Mouse (Mus musculus) heart, postnatal 4 days (tissue): ENCODE results near the gene Lrrc27. TPM values are rescaled to one million over a fixed set of nuclear protein-coding genes. Genes with fewer than 3 reads are reported as not detected.
A peak's percentile ranks its signal among the peaks of the same experiment; 100 is the strongest.

Source experiments
- DNase-seq: peaks from one replicate; pipeline ENCODE4 v3.0.0; 2021
- total RNA-seq, 2 experiments: library from RNA; stranded (reverse); gene quantifications; 2 replicates each; pipeline ENCODE4 v1.2.3; 2021

Gene Lrrc27
- total RNA-seq, 2 experiments from 2014 or later, result 3.4 to 5.0 TPM

DNA sequence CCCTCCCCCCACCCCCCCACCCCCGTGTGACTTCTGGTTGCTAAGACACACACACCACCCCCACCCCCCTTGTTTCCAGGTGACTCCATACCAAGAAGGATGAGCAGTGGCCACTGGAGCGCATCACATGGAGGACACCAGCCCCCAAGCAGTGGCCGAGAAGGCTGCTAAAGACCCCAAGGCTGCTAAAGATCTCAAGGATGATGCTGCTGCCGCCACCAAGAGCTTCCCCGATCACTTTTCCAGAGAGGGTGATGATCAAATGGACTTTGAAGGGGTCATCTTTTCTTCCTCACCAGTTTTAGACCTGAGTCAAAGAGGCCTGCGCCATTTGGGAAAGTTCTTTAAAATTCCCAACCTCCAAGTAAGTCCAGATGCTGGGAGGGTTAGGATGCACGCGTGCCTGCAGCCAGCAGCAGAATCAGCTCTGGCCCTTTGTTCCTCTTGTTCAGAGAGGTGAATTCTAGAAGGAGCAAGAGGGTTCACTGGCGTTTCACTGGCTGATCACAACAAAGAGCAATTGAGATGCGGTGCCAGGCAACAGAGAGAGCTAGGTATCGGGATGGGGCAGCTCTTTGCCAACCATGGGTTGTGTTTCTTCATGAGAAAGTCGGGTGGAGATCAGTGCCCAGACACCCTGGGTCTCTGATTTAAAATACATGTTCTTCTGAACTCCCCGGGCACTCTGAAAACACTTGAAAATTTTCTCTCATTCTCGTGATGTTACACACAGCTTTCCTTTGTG, 2.0 kb downstream of the Lrrc27 start:
- peak; percentile 3 for DNase-seq

DNA sequence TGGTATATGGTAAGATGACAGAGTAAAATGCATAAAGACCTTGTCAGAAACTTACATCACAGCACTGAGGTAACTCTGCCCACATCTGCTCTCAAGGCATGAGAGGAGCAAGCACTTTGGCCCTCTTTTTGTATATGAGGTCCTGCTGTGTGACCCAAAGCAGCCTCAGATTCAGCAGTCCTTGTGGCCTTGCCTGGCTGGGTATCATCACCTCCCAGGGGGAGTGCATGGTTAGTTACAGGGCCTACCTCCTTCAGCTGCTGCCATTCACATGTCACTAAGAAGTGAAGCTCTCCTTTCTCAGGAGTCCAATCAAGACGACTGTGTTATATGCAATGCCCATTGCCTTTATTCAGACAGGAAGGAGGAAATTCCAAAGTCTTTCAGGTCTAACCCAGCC, 2.7 kb downstream of the Lrrc27 start:
- DNase-seq, result no peak

DNA sequence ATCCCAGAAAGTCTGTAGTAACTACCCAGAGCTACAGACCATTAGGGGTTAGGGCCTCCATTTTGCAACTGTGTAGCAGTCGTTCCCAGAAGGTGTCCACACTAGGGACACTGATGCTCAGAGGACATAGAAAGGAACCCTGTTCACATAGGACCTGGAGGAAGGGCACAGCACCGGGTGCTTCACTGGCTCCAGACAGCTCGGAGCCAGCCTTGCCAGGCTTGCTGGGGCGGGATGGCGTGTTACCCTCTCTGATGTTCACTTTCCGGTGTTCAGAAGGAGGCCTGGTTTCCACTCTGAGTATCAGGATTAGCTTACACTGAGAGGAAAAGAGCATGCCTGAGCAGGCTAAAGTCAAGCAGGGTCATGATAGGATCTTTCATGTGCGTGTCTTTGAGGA, 3.2 kb downstream of the Lrrc27 start:
- no peak for DNase-seq

DNA sequence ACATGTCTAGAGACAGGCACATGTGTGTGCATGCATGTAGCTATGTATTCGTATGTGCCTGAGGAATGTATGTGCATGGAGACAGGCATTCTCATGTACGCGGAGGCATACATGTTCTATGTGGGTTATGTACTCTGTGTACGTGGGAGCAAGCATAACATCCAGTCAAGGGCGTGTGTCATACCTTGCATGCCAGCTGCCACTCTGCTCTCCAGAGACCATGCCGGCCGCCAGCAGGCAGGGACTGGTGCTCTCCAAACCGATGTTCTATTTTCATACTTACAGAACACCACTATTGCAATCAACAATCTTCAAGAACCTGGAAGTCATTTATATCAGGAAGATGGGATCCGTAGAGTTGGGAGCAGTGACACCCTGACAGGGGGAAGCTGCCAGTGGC, 3.7 kb downstream of the Lrrc27 start:
- no peak for DNase-seq

DNA sequence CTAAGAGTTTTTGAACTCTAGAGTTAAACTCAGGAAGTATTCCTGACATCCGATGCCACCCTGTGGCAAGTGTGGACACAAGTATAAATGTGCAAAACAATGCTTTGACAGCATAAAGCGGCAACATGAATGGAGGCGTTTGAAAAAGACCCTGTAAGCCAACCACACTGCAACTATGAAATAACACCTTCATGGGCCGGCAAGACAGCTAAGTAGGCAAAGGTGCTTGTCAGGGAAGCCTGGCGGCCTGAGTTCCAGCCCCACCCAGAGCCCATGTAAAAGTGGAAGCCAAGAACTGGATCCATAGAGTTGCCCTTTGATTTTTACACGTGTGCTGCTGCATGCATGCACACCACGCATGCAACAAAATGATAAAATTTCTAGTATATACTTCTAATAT, 4.3 kb downstream of the Lrrc27 start:
- DNase-seq, result no peak

DNA sequence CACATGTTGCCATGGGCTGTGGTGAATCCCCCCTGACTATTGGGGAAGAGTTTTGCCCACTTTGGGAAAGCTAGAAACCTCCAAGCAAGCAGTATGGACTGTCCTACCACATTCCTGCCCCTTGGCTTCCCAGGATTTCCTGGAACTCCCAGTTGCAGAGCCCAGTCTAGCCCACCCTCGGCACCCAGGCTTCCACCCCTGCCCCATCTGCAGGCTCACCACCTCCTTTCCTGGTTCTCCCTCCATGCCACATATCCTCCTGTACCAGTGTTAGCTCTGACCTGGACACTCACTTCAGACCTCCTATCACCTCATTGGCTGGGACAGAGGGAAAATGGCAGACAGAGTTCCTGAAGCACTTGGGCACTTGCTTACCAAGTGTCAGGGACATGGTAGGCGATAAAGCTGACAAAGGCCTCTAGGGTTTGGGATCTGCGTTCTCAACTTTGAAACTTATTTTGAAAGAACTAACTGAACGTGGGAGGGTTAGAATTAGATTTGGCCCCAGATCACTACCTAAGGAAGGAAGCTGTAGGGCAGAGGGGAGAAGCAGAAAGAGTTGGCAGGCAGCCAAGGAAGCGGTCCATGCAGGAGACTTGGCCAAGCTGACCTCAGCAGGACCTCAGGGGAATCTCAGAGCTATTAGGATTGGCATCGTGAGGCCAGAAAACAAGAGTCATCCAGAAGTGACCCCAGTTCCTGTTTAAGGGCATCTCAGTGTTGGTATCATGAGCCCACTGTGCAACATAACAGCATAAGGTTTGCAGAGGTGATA, 6.0 kb downstream of the Lrrc27 start:
- peak; percentile 67 for DNase-seq

DNA sequence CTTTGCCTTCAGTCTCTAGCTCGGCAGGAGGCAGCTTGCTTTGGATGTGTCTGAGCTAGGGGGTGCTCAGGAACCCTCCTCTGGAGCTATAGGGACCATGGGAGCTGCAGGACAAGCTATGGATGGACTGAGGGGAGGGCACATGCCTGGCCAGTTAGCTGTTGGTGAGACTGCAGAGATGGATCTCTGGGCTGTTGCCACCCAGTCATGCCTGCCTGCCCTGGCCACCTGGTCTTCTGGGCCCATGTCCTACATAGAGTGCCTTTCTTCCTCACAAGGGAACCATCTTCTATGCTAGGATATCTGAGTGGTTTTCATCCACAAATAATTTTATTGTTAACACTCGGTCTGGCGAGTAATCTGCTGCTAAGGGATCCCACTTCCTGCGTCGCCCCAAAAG, 6.7 kb downstream of the Lrrc27 start:
- peak; percentile 2 for DNase-seq

DNA sequence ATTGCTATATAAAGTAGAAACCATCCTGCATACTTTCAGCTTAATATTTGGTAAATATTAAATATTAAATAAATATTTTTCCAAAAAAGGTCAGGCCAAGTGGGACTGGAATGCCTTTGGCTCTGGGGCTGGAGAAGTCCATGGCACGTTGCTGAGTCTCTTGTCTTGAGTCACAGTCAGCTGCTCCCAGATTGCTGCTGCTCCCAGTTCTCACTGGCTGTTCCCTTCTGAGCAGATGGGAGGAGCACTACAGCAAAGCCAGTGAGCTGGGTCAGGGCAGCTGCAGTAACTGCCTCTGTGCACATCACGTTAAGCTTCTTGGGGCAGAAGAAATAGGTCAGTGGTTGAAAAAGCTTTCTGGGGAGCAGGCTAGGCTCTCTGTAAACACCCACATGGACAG, 7.5 kb downstream of the Lrrc27 start:
- DNase-seq, result peak; percentile 41

DNA sequence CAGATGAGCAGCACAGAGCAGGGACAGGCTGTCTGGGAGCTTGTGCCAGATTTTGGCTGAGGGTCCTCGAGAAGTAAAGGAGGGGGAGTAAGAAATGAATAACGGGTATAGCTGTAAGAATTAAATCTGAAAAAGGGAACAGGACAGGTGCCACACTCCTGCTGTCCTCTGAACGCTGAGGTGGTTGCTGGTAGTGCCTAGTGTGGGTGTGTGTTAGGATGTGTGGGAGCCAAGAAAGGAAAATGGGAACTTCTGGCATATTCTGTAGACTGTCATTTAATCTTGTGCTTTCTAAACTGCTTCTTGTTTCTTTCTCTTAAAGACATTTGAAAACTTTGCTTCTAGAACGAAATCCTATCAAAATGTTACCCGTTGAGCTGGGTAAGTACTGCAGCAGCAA, 8.3 kb downstream of the Lrrc27 start:
- no peak for DNase-seq

DNA sequence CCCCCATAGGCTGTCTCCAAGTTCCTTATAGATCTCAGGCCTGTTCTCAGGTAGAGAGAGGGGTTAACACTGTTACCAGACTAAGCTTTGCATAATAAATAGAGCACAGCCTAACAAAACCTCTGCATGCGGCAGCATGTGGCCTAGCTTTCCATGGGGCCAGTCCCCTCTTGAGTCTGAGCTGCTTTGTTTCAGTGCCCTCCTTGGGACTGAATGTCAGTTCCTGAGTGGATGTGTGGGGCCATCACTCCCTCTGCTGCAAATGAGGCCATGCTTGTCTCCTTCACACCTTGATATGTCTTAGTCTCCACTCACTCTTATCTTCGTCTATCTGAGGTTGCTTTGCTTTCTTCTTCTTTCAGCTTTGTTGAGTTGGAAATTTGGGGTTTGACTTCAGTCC, 9.1 kb downstream of the Lrrc27 start:
- no peak for DNase-seq

DNA sequence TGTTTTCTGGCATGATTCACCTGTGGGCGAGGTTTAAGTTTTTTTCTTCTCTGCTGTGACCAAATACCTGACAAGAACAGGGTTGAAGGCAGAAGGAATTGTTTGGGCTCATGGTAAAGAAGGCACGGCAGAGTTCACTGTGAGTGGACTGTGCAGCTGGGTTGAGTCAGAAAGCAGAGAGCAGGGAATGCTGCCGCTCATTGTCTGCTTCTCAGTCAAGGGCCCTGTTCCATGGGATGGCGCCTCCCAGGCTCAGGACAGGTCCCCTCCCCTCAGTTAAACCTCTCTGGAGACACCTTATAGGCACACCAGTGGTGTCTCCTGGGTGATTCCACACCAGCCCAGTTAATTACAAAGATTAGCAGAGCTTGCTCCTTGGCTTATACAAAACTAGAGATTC, 9.6 kb downstream of the Lrrc27 start:
- DNase-seq, result no peak

DNA sequence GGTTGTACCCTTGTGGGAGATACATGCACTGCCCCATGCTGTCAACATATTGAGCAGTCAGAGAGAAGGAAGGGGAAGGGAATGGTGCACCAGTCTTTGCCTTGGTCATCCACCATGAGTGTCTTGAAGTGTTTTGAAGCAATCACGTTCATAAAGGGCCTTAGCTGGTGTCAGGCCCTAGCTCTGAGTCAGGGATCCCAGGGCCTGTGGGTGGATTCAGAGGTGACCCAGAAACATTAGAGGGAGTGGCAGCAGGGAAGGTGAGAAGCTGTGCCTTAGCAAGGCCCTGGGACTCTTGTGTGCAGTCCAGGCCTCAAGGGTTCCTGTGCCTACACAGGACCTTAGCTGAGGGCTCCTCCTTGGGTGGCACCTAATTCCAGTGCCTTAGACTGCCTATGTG, 11.3 kb downstream of the Lrrc27 start:
- DNase-seq, result peak; percentile 3

DNA sequence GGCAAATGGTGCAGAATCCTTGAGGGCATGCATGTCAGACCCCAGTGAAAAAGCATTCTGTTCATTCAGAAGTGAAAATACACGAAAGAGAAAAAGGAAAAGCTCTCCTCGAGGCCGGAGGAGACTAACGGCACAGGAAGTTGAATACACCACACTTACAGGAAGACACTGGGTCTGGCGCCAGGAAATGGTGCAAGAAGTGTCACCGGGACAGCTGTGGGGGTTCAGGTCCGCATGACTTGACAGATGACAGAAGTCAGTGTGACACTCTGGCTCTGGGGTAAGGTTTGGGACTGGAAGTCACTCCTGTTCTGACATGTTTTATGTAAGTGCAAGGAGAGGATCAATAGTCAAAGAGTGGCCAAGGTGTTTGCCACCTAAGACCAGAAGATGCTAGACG, 11.9 kb downstream of the Lrrc27 start:
- peak; percentile 55 for DNase-seq

DNA sequence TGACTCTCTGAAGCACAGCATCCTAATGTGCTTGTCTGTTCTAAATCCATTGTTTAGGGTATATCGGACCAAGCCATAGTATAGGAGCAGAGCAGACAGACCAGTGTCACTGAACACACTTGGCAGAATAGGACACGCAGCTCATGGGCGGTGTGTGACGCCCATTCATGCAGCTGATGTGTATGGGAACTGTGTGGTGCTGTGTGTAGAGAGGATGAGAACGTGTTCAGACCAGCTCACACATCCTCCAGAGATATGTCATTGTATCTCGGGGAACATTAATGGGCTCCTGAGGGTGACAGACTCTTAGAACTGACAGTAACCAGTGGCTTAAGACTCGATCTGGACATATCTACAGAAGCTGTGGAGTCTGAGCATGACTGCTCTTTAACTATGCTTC, 13.6 kb downstream of the Lrrc27 start:
- DNase-seq, result peak; percentile 1

DNA sequence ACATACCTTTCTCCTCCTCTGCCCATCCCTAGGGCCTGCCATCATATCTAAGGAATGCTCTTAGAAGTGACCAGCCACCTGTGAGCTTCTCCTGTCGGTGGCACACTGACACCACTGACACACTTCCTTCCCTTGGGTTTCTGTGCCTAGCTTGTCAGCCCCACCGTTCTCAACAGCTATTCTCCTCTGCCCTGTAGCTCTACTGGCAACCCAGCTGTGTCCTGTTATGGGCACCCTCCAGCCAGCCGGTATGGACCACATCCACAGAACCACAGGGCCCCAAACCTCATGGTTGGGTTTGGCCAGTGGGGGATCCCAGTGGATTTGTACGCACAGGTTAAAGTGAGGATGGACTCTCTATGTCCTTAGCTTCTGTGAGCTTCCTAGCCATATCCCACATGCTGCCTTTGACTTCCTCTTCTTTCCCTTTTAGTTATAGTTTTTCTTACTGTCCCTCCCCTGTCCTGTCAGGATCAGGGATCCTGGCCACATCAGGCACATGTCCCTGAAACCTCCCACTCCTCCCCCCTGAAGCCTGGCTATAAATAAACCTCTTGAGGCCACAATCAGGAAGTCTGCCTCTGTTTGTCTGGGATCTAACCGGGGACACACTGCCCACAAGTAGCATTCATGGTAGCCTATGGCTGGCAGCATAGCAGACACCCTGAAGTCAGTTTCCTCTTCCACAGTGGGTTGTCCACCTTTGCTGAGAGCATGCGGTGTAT, 15.8 kb downstream of the Lrrc27 start:
- peak; percentile 53 for DNase-seq

DNA sequence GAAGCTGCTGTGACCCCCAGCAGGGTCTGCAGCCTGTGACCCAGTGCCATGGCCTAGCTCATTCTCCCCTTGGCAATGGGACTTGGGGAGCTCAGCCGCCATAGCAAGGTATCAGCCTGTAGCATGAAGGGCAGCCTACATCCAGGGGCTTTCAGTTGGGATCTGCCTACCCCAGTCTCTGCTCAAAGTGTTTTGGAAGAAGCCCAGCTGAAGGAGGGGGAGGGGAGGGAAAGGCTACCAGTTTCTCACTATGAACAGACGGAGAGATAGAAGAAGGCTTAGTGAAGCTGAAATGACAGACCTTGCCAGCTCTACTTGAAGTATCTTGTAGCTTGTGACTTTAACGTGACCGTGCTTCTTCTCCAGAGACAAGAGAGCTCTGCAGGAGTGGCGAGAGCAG, 17.0 kb downstream of the Lrrc27 start:
- DNase-seq, result no peak

DNA sequence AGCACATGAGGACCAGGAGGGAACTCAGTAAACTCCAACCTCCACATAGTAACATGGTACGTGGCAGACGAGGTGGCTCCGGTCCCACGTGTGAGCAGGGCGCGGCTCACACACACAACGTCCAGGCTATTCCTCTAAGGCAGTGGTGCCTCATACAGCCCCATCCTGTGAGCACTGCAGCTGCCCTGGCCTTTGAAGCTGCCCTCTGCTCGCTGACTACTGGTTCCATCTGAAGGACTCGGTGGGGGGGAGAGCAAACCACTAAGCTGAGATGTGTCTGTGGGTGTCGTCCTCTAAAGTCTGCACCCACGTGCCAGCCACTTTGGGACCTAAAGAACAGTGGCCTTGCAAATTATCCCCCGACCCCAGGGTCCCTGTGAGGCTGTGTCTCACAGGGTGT, 17.5 kb downstream of the Lrrc27 start:
- DNase-seq, result no peak

DNA sequence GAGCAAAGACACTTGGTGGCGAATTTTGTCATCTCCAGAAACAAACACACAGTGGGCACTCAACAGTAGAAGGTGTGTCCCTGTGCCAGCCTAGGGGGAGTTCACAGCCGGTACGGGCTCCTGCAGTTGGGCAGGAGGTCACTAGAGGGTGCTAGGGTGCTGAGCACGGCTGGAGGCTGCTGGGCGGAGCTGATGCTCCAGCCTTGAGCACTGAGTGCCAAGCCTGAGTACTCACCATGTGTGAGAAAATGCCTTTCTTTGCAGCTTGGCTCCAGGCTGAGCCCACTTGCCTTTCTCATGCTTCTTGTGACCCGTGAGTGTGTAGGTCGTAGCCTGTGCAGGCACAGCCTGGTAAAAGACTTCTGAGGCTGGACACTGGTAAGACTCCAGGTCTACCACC, 20.9 kb downstream of the Lrrc27 start:
- peak; percentile 94 for DNase-seq

DNA sequence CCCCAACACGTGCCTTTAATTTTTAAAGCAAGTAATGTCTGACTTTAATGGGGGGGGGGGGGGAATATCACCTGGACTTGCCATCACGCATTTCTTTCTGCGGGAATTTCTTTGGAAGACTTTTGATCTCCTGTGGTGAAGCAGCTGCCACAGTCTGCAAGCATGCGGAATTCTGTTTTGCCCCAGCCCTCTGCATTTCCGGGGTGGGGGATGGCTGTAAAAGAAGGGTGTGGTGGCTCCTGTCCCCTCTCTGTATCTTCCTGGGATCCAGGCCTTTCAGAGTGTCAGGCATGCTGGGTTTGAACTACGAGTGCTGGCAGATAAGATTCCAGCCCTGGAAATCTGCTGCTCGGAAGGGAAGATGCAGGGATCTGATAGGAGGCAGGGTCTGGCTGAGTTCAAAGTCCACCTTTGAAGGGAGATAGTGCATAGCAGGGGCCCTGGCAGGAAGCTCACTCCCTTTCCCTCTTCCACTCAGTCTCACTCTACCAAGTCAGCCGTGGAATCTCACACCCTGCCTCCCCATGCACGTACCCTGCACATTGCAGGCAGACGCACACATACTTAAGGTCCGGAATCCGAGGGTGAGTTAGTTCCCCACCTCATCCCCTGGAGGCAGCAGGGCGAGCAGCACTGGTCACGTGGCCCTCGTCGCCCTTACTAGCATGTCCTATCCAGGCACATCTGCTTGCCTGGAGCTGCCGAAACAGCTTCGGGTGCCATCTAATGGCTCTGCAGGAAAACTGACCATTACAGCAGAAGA, 21.8 kb downstream of the Lrrc27 start:
- peak; percentile 75 for DNase-seq

DNA sequence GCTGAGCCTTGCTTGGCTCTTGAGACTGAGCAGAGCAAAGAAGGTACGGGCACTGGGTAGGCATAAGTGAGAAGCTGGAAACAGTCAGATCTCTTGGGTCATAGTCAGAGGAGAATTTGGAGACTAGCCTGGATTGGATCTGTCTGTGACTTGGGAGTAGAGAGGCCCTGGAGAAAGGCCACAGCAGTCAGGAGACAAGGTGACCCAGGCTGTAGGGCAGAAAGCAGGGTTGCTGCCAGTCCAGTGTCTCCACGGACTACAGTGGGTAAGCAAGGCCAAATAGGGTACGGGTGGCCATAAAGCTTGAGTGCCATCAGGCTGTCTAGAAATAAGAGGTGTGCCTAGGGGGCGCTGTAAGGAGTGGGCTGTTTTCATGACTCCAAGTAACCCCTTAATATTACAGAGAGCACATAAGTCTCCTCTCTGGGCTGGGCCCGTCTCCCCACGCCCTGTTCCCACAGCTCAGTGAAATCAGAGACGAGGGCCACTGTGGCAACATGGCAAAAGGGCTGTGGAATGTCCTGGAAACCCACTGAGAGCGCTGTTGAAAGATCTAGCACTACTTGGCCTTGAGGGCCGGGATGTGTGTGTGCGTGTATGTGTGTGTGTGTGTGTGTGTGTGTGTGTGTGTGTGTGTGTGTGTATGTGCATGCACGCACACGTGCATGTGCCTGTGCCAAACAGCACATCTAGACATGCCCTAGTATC, 23.0 kb downstream of the Lrrc27 start:
- no peak for DNase-seq

DNA sequence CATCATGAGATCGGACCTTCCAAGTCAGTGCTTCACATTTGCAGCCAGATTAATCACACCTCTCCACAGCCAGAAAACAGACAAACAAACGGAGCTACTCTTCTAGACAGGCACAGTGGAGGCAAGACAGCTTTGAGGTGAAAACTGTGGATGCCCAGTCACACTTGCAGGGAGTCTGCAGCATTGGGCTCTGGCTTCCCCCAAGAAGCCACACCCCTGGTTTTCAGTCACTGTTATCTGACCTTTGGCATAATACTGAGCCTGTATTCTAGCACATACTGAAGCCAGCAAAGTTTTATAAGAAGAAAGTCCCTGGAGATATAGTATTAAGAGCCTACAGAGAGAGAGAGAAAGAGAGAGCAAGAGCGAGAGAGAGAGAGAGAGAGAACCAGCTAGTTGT, 26.6 kb downstream of the Lrrc27 start:
- DNase-seq, result no peak

DNA sequence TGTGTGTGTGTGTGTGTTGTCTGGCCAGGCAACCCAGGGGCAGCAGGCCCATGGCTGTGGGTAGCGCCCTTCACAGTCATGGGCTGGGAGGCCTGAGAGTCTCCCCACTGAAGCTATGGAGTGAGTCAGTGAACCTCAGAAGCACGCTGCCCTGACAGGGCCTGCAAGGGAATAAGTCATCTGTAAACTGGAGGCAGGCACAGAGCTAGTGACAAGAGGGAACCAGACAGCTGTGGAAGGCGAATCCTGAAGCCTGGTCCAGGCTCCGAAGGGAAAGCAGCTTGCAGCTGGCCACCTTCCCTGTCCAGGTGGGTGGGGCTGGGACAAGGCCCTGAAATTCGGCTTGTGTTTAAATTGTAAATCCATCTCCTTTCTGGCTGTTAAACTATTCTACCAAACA, 33.3 kb downstream of the Lrrc27 start:
- DNase-seq, result no peak
